Mouse (Mus musculus) G1E (cell line): ENCODE measurements around the gene Atf1.

Experiments used
- CTCF ChIP-seq: IDR thresholded peaks from 2 replicates; pipeline ENCODE4 v1.5.1; 2012; ENCODE audit warnings: low read depth, low read length, inconsistent platforms, mixed read lengths
- GATA1 ChIP-seq: IDR thresholded peaks from 2 replicates; pipeline ENCODE4 v1.6.1; 2012; ENCODE audit warnings: borderline replicate concordance, low read length, inconsistent platforms, mixed read lengths
- GATA2 ChIP-seq: IDR thresholded peaks from 2 replicates; pipeline ENCODE4 v1.6.1; 2012; ENCODE audit warnings: low read depth, low read length, inconsistent platforms, borderline replicate concordance
- POLR2AphosphoS5 ChIP-seq: IDR thresholded peaks from 2 replicates; pipeline ENCODE4 v1.6.1; 2012; ENCODE audit warnings: low read depth, low read length, inconsistent platforms; ENCODE audit not compliant: insufficient replicate concordance
- TAL1 ChIP-seq: conservative IDR thresholded peaks from 2 replicates; pipeline ENCODE4 v1.6.1; 2012; ENCODE audit warnings: low read depth, low read length, inconsistent platforms, mixed read lengths

DNA sequence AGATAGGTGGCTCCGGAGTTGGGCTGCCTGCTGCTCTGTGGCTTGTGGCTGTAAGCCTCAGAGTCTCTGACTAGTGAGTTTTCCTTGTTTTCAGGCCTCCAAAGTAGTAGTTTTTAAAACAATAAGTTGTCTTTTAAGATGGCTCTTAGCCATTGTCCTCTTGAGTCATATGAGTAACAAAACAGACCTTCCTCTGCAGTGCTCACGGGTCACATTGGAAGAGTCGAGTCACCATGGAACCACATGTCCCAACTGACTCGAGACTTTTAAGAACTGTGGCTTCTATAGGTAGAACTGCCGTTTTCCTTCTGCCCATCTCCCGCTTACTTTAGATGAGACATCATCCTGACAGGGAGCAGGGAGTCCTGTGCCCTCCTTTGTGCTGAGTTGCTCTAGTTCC, 9.3 kb downstream of the Atf1 start:
- TF ChIP-seq CTCF = no peak
- no peak for TF ChIP-seq POLR2AphosphoS5
- TF ChIP-seq TAL1 = no peak
- TF ChIP-seq GATA1 = no peak
- TF ChIP-seq GATA2 = no peak
